Mouse (Mus musculus) embryonic facial prominence, embryonic 10.5 days (tissue): ENCODE data around the gene Gm21969. TPM values are rescaled to one million over a fixed set of nuclear protein-coding genes. Genes with fewer than 3 reads are reported as not detected.

Experiments used
- DNase-seq: peaks from one replicate; pipeline ENCODE4 v3.0.0-alpha.2; 2017; ENCODE audit warnings: low spot score
- H3K27ac ChIP-seq: fragments of 300-500 bp; sonication (generic); replicated peaks from 2 replicates; pipeline ENCODE4 v1.5.1; 2016; ENCODE audit warnings: mild to moderate bottlenecking
- H3K27me3 ChIP-seq: fragments of 300-500 bp; sonication (generic); replicated peaks from 2 replicates; pipeline ENCODE4 v1.6.1; 2016; ENCODE audit warnings: low read depth, mild to moderate bottlenecking; ENCODE audit not compliant: poor library complexity, severe bottlenecking
- H3K36me3 ChIP-seq: fragments of 300-500 bp; sonication (generic); replicated peaks from 2 replicates; pipeline ENCODE4 v1.6.1; 2016; ENCODE audit warnings: mild to moderate bottlenecking, moderate library complexity
- H3K4me1 ChIP-seq: fragments of 300-500 bp; sonication (generic); 2 replicates; pipeline ENCODE4 v1.6.1; 2016
- H3K4me3 ChIP-seq: fragments of 300-500 bp; sonication (generic); 2 replicates; pipeline ENCODE4 v1.5.1; 2016; ENCODE audit warnings: mild to moderate bottlenecking, moderate library complexity
- H3K9me3 ChIP-seq: fragments of 300-500 bp; sonication (generic); 2 replicates; pipeline ENCODE4 v1.6.1; 2016; ENCODE audit warnings: mild to moderate bottlenecking
- WGBS: fragments of 180-500 bp; shearing (Covaris S2); methylation state at CpG from one replicate; pipeline ENCODE4 v1.1.7; 2016; 5-methylcytosine and 5-hydroxymethylcytosine counted together
- polyA plus RNA-seq: library from polyadenylated mRNA; unstranded; fragments of >200 nt; fragmentation: Nextera tagmentation; extraction: Ambion mirVana; gene quantifications from 2 replicates; pipeline ENCODE4 v1.2.1, GENCODE M21; 2016

Gene Gm21969
- polyA plus RNA-seq, 1 experiment from 2014 or later, result not detected

DNA sequence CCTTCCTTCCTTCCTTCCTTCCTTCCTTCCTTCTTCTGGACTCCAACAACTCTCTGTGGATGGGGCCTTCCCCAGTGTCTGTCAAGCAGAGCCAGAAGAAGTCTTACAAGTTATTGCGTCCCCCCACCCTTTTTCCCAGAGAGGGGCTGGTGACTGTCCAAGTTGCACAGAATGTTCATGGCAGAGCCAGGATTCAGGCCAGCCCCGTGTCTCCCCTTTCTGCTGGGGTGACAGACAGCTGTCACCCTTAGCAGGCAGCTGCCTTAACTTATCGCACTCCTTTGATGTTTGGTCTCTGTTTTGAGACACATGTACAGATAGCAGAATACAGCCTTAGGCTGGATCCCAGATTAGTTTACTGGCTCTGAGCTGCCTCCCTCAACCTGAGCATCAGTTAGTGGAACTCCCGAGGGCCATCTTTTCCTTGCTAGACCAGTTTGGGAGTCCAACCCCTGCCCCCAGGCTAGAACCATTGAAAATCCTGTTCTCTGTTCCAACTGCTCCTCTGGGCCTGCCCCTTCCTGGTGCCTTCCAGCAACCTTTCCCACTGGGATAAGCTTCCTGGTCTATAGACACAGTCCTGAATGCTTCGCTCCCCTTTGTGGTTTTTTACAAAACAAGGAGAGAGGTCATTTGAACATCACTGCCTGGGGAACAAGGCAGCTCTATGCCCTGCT is 13.5 kb upstream of the Gm21969 start:
- WGBS, result 38% methylated on average over 5 of the region's 5 CpGs
- Histone ChIP-seq H3K4me3 (no peak overlapping the region), H3K27ac (peak overlapping the region; percentile 70), H3K27me3 (no peaks in the 10 kb centered on the region), H3K36me3 (no peaks in the 10 kb centered on the region), H3K4me1 (peaks cover 87% of the 10 kb centered on the region), H3K9me3 (no peaks in the 10 kb centered on the region)
- no peak for DNase-seq

DNA sequence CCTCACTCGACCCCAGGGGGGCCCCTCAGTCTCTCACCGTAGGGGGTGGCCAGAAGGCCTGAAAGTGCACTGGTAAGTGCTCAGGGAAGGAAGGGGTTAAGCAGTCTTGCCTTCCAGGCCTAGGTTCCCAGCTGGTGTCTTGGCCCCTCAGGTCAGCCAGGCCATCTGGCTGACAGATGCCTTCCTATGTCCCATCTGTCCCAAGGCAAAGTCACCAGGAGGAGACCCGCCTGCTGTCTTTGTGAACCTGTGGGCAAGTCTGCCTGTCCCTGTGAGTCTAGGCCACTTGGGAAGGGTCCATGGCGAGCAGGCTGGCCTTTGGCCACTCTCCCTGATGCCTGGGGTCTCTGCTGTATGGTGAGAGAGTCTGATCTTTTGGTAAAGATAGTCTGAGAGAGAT is 12.5 kb upstream of the Gm21969 start:
- Histone ChIP-seq H3K4me1 (peaks cover 85% of the 10 kb centered on the region), H3K27ac (peak overlapping the region; percentile 70)

GRCm38 (mm10) chr4:139592895-139593294 is 10.1 kb upstream of the Gm21969 start:
- DNase-seq, result no peak
- peaks cover 86% of the 10 kb centered on the region for H3K4me1 ChIP-seq
- no peaks in the 10 kb centered on the region for H3K27me3 ChIP-seq
- no peaks in the 10 kb centered on the region for H3K36me3 ChIP-seq
- no peaks in the 10 kb centered on the region for H3K9me3 ChIP-seq
- peak overlapping the region; percentile 58; the same call in 1 of the 2 replicates for H3K27ac ChIP-seq
- WGBS, result 78% methylated on average over 7 of the region's 7 CpGs
- no peak overlapping the region for H3K4me3 ChIP-seq

More for the DNA sequence above, 12.5 kb upstream of the Gm21969 start:
- no peak overlapping the region for H3K4me3 ChIP-seq
- no peaks in the 10 kb centered on the region for H3K36me3 ChIP-seq
- WGBS, result 24% methylated on average over 4 of the region's 4 CpGs
- no peaks in the 10 kb centered on the region for H3K27me3 ChIP-seq
- no peaks in the 10 kb centered on the region for H3K9me3 ChIP-seq
- DNase-seq, result peak; percentile 69

GRCm38 (mm10) chr4:139593383-139593782 is 9.6 kb upstream of the Gm21969 start:
- Histone ChIP-seq H3K36me3 (no peaks in the 10 kb centered on the region), H3K4me3 (no peak overlapping the region), H3K27me3 (no peaks in the 10 kb centered on the region), H3K27ac (peak overlapping the region; percentile 58), H3K9me3 (no peaks in the 10 kb centered on the region), H3K4me1 (peaks cover 88% of the 10 kb centered on the region)
- WGBS, result 71% methylated on average over 6 of the region's 6 CpGs
- no peak for DNase-seq

- no peak overlapping the region for H3K4me3 ChIP-seq
- no peaks in the 10 kb centered on the region for H3K9me3 ChIP-seq
- H3K27me3 ChIP-seq, result no peaks in the 10 kb centered on the region
- no peaks in the 10 kb centered on the region for H3K36me3 ChIP-seq
- no peak for DNase-seq
- H3K4me1 ChIP-seq, result peaks cover 95% of the 10 kb centered on the region
- 36% methylated on average over 3 of the region's 3 CpGs for WGBS
- H3K27ac ChIP-seq, result peak overlapping the region; percentile 58; the same call in 1 of the 2 replicates
These were observed 8.9 kb upstream of the Gm21969 start for GRCm38 (mm10) chr4:139594062-139594461.

DNA sequence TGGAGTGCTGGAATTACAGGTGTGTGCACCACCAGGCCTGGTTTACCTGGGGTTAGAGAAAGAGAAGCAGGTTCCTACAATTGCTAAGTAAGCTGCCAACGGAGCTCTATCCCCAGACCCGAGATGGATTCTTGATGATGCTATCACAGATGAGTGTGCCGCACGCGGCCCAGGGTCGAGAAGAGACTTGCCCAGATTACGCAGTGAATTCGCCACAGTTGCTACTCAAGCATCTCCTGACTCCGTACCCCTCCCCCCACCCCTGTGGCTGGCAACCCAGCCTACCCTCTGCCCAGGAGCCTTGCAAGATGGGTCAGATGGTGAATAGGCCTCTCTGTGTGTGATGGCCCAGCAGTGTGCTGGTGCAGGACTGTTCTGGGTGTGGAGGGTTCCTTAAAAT is 6.3 kb upstream of the Gm21969 start:
- H3K4me1 ChIP-seq, result peaks cover 96% of the 10 kb centered on the region
- no peaks in the 10 kb centered on the region for H3K27me3 ChIP-seq
- H3K27ac ChIP-seq, result peak overlapping the region; percentile 88
- WGBS, result 16% methylated on average over 9 of the region's 9 CpGs
- peak; percentile 53 for DNase-seq
- no peaks in the 10 kb centered on the region for H3K9me3 ChIP-seq
- H3K36me3 ChIP-seq, result no peaks in the 10 kb centered on the region
- peak overlapping the region; percentile 1; the same call in 1 of the 2 replicates for H3K4me3 ChIP-seq

GRCm38 (mm10) chr4:139597286-139598284 is 5.4 kb upstream of the Gm21969 start:
- WGBS, result 50% methylated on average over 20 of the region's 20 CpGs
- Histone ChIP-seq H3K4me3 (peak overlapping the region; percentile 41; the same call in 1 of the 2 replicates), H3K4me1 (peaks cover 98% of the 10 kb centered on the region), H3K9me3 (no peaks in the 10 kb centered on the region), H3K36me3 (no peaks in the 10 kb centered on the region), H3K27ac (peak overlapping the region; percentile 88), H3K27me3 (no peaks in the 10 kb centered on the region)
- DNase-seq, result no peak

- Histone ChIP-seq H3K4me3 (peak overlapping the region; percentile 41), H3K27ac (peak overlapping the region; percentile 88), H3K4me1 (peaks cover 97% of the 10 kb centered on the region), H3K9me3 (no peaks in the 10 kb centered on the region), H3K36me3 (no peaks in the 10 kb centered on the region), H3K27me3 (no peaks in the 10 kb centered on the region)
- 26% methylated on average over 13 of the region's 13 CpGs for WGBS
- no peak for DNase-seq
These were observed 4.6 kb upstream of the Gm21969 start for GRCm38 (mm10) chr4:139598356-139598755.

DNA sequence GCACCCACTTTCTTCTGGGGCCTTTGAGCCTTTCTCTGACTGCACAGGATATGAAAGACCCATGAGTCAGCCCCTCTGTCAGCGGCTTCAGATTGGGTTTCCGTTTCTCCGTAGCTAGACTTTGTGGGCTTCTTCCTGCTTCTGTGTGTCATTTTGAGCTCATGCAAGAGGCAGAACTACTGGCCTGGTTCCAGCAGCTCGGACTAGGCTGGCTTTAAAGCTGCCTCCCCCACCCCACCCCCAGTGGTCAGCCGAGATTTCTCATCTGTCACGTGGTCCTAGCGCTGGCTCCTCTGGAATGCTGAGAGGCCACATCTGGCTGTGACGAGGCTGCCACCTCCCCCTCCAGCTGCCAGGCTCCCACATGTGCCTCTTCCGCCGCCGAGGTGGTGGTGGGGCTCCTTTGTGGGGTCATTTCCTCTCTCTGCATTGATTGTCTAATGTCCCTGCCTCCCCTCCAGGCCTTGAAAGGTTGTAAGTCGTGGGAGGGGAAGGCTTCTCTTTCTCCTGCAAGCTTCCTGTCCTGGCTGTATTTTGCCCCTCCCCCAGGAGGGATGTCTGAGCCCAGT is 4.0 kb upstream of the Gm21969 start:
- WGBS, result under 1% methylated on average over 12 of the region's 12 CpGs
- H3K36me3 ChIP-seq, result no peaks in the 10 kb centered on the region
- H3K4me1 ChIP-seq, result peaks cover 91% of the 10 kb centered on the region
- peak overlapping the region; percentile 41 for H3K4me3 ChIP-seq
- DNase-seq, result peak; percentile 96
- no peaks in the 10 kb centered on the region for H3K27me3 ChIP-seq
- H3K27ac ChIP-seq, result peak overlapping the region; percentile 88
- no peaks in the 10 kb centered on the region for H3K9me3 ChIP-seq

- Histone ChIP-seq H3K27ac (peak overlapping the region; percentile 75), H3K36me3 (peaks cover 21% of the 10 kb centered on the region), H3K4me3 (no peak overlapping the region), H3K4me1 (peaks cover 65% of the 10 kb centered on the region), H3K27me3 (no peaks in the 10 kb centered on the region), H3K9me3 (no peaks in the 10 kb centered on the region)
- WGBS, result 57% methylated on average over 7 of the region's 7 CpGs
- no peak for DNase-seq
These were observed 1.2 kb upstream of the Gm21969 start for GRCm38 (mm10) chr4:139601519-139602356.

DNA sequence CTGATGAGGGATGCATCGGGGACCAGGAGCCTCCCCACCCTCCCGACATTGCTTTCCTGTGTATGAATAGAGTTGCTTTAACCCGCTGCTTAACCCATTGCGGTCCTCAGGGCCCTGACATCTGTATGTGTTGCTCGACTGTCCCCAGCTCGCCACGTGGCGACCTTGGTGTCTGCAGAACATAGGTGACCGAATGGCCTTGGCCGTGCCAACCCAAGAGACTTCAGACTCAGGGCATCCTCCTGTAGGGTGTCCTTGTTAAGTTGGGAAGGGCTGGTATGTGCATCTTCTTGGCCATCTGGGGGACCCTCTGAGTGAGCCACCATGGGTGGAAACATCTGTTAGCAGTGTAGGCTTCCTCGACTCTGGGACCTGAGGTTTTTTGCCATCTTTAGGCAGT is 2.2 kb downstream of the Gm21969 start:
- peaks cover 45% of the 10 kb centered on the region for H3K36me3 ChIP-seq
- H3K9me3 ChIP-seq, result no peaks in the 10 kb centered on the region
- H3K4me3 ChIP-seq, result no peak overlapping the region
- 88% methylated on average over 11 of the region's 11 CpGs for WGBS
- H3K27me3 ChIP-seq, result no peaks in the 10 kb centered on the region
- peaks cover 30% of the 10 kb centered on the region for H3K4me1 ChIP-seq
- DNase-seq, result no peak
- H3K27ac ChIP-seq, result no peak overlapping the region

GRCm38 (mm10) chr4:139606732-139607131 is 3.7 kb downstream of the Gm21969 start:
- 91% methylated on average over 5 of the region's 5 CpGs for WGBS
- no peak for DNase-seq

More at GRCm38 (mm10) chr4:139606732-139607131, 3.7 kb downstream of the Gm21969 start:
- no peak overlapping the region for H3K4me3 ChIP-seq
- no peak overlapping the region for H3K27ac ChIP-seq
- H3K27me3 ChIP-seq, result no peaks in the 10 kb centered on the region
- H3K36me3 ChIP-seq, result peaks cover 46% of the 10 kb centered on the region
- H3K4me1 ChIP-seq, result peaks cover 26% of the 10 kb centered on the region
- no peaks in the 10 kb centered on the region for H3K9me3 ChIP-seq
